In the genomic region with DNA sequence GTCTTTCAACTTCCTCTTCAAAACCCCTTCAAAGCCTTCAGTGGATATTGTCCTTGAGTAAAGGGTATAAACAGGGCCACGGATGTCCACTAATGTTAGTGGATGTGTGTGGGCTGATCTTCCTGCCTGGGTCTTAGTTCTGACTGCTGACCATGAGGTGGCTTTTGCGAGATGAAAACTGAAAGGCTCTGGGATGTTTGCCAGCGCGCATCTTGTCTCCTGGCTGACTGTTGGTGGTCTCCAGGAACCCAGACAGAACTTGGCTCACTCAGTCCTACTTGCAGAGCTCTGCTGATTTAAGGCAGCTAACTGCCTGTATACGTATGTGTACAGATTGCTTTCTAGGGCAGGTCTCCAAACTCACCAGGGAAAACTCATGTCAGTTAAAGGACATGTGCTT, we compare ENCODE assay signal across 18 mouse cellular contexts.
DNase-seq lines count a peak whose midpoint lies in the region; ATAC-seq lines count a peak whose summit lies in the region.
"Had no signal": no experiment of that assay in that cellular context is flagged by ENCODE, and none has a peak within 500 bp of the region (broad histone marks: within the 10 kb centered on the region; RNA-seq: fewer than 3 reads in every experiment).

No protein-coding gene starts in this region.

- no peak for ATAC-seq in embryonic facial prominence, embryonic 14.5 days (ENCODE audit: low read depth)
- ATAC-seq: forebrain, embryonic 15.5 days had no signal

- no peaks in the 10 kb centered on the region for H3K9me3 ChIP-seq in embryonic facial prominence, embryonic 14.5 days (ENCODE audit: control insufficient read depth, low read length)
- H3K9me3 ChIP-seq in embryonic facial prominence, embryonic 10.5 days, result no peaks in the 10 kb centered on the region
- H3K9me3 ChIP-seq: embryonic facial prominence, embryonic 13.5 days; forebrain, embryonic 15.5 days; heart, embryonic 15.5 days; limb, embryonic 15.5 days; liver, embryonic 15.5 days; neural tube, embryonic 12.5 days had no signal

- H3K36me3 ChIP-seq in embryonic facial prominence, embryonic 14.5 days (ENCODE audit: control insufficient read depth, insufficient read depth, low read length), result no peaks in the 10 kb centered on the region
- no peaks in the 10 kb centered on the region for H3K36me3 ChIP-seq in embryonic facial prominence, embryonic 10.5 days (replicated peaks)
- H3K36me3 ChIP-seq: embryonic facial prominence, embryonic 13.5 days; forebrain, embryonic 15.5 days; heart, embryonic 15.5 days; limb, embryonic 15.5 days; liver, embryonic 15.5 days; neural tube, embryonic 12.5 days had no signal

- no peak overlapping the region for H3K4me2 ChIP-seq in embryonic facial prominence, embryonic 14.5 days (ENCODE audit: low read depth, low read length)
- H3K4me2 ChIP-seq: embryonic facial prominence, embryonic 13.5 days; forebrain, embryonic 15.5 days; heart, embryonic 15.5 days; limb, embryonic 15.5 days; liver, embryonic 15.5 days; midbrain, embryonic 11.5 days; neural tube, embryonic 12.5 days had no signal

- no peak overlapping the region for H3K27ac ChIP-seq in embryonic facial prominence, embryonic 14.5 days (replicated peaks; ENCODE audit: low read depth, low read length)
- H3K27ac ChIP-seq in embryonic facial prominence, embryonic 10.5 days (replicated peaks), result no peak overlapping the region
- H3K27ac ChIP-seq: embryonic facial prominence, embryonic 13.5 days; forebrain, embryonic 15.5 days; heart, embryonic 15.5 days; limb, embryonic 15.5 days; liver, embryonic 15.5 days; neural tube, embryonic 12.5 days had no signal

- intact Hi-C loops in left cerebral cortex, postnatal 4 days (cut with DNase I), result no loop called here

- WGBS in embryonic facial prominence, embryonic 14.5 days, result 63% methylated on average over 5 of the region's 5 CpGs
- WGBS in embryonic facial prominence, embryonic 10.5 days, result 85% methylated on average over 5 of the region's 5 CpGs

- H3K4me1 ChIP-seq in embryonic facial prominence, embryonic 14.5 days (ENCODE audit: control insufficient read depth, insufficient read depth, low read length), result no peaks in the 10 kb centered on the region
- H3K4me1 ChIP-seq in embryonic facial prominence, embryonic 10.5 days, result no peaks in the 10 kb centered on the region
- H3K4me1 ChIP-seq: embryonic facial prominence, embryonic 13.5 days; forebrain, embryonic 15.5 days; heart, embryonic 15.5 days; limb, embryonic 15.5 days; liver, embryonic 15.5 days; neural tube, embryonic 12.5 days had no signal

- no peak overlapping the region for H3K4me3 ChIP-seq in embryonic facial prominence, embryonic 14.5 days (ENCODE audit: low read depth, low read length)
- no peak overlapping the region for H3K4me3 ChIP-seq in embryonic facial prominence, embryonic 10.5 days
- H3K4me3 ChIP-seq: embryonic facial prominence, embryonic 13.5 days; forebrain, embryonic 15.5 days; heart, embryonic 15.5 days; limb, embryonic 15.5 days; liver, embryonic 15.5 days; neural tube, embryonic 12.5 days had no signal

- DNase-seq in embryonic facial prominence, embryonic 14.5 days (ENCODE audit: low spot score), result peak; percentile 62
- no peak for DNase-seq in embryonic facial prominence, embryonic 10.5 days (ENCODE audit: low spot score)
- peak; percentile 91 for DNase-seq in left cerebral cortex, postnatal 4 days
- no peak for DNase-seq in left cerebral cortex, adult 18-20 months (ENCODE audit: low spot score in 2 of 2)
- peak; percentile 8 for DNase-seq in ovary, postnatal 14 days (ENCODE audit: low spot score)
- no peak for DNase-seq in ovary, postnatal 36 days (ENCODE audit: low spot score)
- DNase-seq in thymus, postnatal 25 days, result no peak
- DNase-seq: adrenal gland, adult 2 months; gastrocnemius, postnatal 25 days; kidney, adult 9 months; right cerebral cortex, postnatal 14 days had no signal

- no peaks in the 10 kb centered on the region for H3K27me3 ChIP-seq in embryonic facial prominence, embryonic 14.5 days (replicated peaks; ENCODE audit: control insufficient read depth, insufficient read depth, low read length)
- H3K27me3 ChIP-seq in embryonic facial prominence, embryonic 10.5 days (replicated peaks; ENCODE audit: low read depth, poor library complexity, severe bottlenecking), result no peaks in the 10 kb centered on the region
- H3K27me3 ChIP-seq: embryonic facial prominence, embryonic 13.5 days; forebrain, embryonic 15.5 days; heart, embryonic 15.5 days; limb, embryonic 15.5 days; liver, embryonic 15.5 days; neural tube, embryonic 12.5 days had no signal

- H3K9ac ChIP-seq in embryonic facial prominence, embryonic 14.5 days (ENCODE audit: low read depth, low read length), result no peak overlapping the region
- H3K9ac ChIP-seq: embryonic facial prominence, embryonic 13.5 days; forebrain, embryonic 15.5 days; heart, embryonic 15.5 days; limb, embryonic 15.5 days; liver, embryonic 15.5 days; neural tube, embryonic 12.5 days had no signal

Comparison
In these comparisons a context has a peak if more than half of its experiments do, and no peak if none do; other contexts are left out.
1. DNase-seq: peak in embryonic facial prominence, embryonic 14.5 days (single experiment), left cerebral cortex, postnatal 4 days (single experiment) and ovary, postnatal 14 days (single experiment); none in embryonic facial prominence, embryonic 10.5 days (single experiment), left cerebral cortex, adult 18-20 months (0 of 2), ovary, postnatal 36 days (single experiment) and thymus, postnatal 25 days (single experiment).